Mouse (Mus musculus) forebrain, embryonic 10.5 days (tissue): Measurements from ENCODE around the gene Hoxa7. TPM values are rescaled to one million over a fixed set of nuclear protein-coding genes. Genes with fewer than 3 reads are reported as not detected.

ENCODE experiments used
- DNase-seq: peaks from one replicate; pipeline ENCODE4 v3.0.0-alpha.2; 2017; ENCODE audit warnings: low spot score; ENCODE audit errors: extremely low spot score
- H3K27ac ChIP-seq: fragments of 300-500 bp; sonication (generic); 2 replicates; pipeline ENCODE4 v1.5.1; 2016; ENCODE audit warnings: mild to moderate bottlenecking
- H3K27me3 ChIP-seq: fragments of 300-500 bp; sonication (generic); 2 replicates; pipeline ENCODE4 v1.6.1; 2016; ENCODE audit warnings: mild to moderate bottlenecking; ENCODE audit not compliant: poor library complexity, severe bottlenecking
- H3K36me3 ChIP-seq: fragments of 300-500 bp; sonication (generic); replicated peaks from 2 replicates; pipeline ENCODE4 v1.6.1; 2016; ENCODE audit warnings: mild to moderate bottlenecking, moderate library complexity
- H3K4me1 ChIP-seq: fragments of 300-500 bp; sonication (generic); 2 replicates; pipeline ENCODE4 v1.6.1; 2016
- H3K4me3 ChIP-seq: fragments of 300-500 bp; sonication (generic); 2 replicates; pipeline ENCODE4 v1.5.1; 2016; ENCODE audit warnings: mild to moderate bottlenecking, moderate library complexity
- H3K9me3 ChIP-seq: fragments of 300-500 bp; sonication (generic); 2 replicates; pipeline ENCODE4 v1.6.1; 2016; ENCODE audit warnings: mild to moderate bottlenecking, moderate library complexity
- WGBS: fragments of 180-500 bp; shearing (Covaris S2); methylation state at CpG from one replicate; pipeline ENCODE4 v1.1.7; 2016; 5-methylcytosine and 5-hydroxymethylcytosine counted together
- polyA plus RNA-seq: library from polyadenylated mRNA; unstranded; fragments of >200 nt; fragmentation: Nextera tagmentation; extraction: Ambion mirVana; gene quantifications from 2 replicates; pipeline ENCODE4 v1.2.1, GENCODE M21; 2016

Hoxa7 gene
- polyA plus RNA-seq, 1 experiment from 2014 or later, result not detected

GRCm38 (mm10) chr6:52262463-52263320 is 41.0 kb upstream of the Hoxa7 start:
- Histone ChIP-seq H3K27me3 (peaks cover 100% of the 10 kb centered on the region), H3K27ac (no peak overlapping the region), H3K4me3 (no peak overlapping the region), H3K9me3 (no peaks in the 10 kb centered on the region), H3K36me3 (no peaks in the 10 kb centered on the region), H3K4me1 (peaks cover 11% of the 10 kb centered on the region)
- WGBS, result 3% methylated on average over 24 of the region's 24 CpGs
- no peak for DNase-seq

- H3K27ac ChIP-seq, result no peak overlapping the region
- peaks cover 11% of the 10 kb centered on the region for H3K4me1 ChIP-seq
- peaks cover 100% of the 10 kb centered on the region for H3K27me3 ChIP-seq
- H3K36me3 ChIP-seq, result no peaks in the 10 kb centered on the region
- no peaks in the 10 kb centered on the region for H3K9me3 ChIP-seq
- peak; percentile 48 for DNase-seq
- 3% methylated on average over 9 of the region's 9 CpGs for WGBS
- no peak overlapping the region for H3K4me3 ChIP-seq
Observed at GRCm38 (mm10) chr6:52261751-52262462, 40.3 kb upstream of the Hoxa7 start.

GRCm38 (mm10) chr6:52260654-52261575 is 39.3 kb upstream of the Hoxa7 start, which contains the start of gene Hoxa13:
Hoxa13 (minus strand) TSS chr6:52260880.
- H3K27ac ChIP-seq, result no peak within 1 kb of the TSS
- H3K4me3 ChIP-seq, result peak within 1 kb of the TSS; percentile 44
- under 1% methylated on average over 45 of the region's 72 CpGs for WGBS

DNA sequence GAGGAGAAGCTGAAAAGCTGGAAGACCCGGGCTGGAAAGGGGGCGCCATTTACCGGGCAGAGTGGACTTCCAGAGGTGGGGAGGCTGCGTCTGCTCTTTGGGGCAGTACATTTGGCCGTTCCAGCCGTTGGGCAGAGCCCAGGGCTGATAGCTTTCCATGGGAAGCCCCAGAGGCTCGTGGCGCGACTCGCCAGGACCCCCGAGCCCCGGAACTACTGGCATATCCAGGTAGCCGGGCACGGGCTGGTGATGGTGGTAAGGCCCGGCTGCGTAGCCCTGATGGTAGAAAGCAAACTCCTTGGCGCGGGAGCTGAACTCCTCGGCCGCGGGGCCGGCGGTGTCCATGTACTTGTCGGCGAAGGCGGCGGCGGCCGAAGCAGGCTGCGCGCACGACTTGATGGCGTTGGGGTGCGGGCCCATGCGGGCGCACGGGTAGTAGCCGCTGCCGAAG is 38.2 kb upstream of the Hoxa7 start:
- Histone ChIP-seq H3K4me3 (peak overlapping the region; percentile 23), H3K27me3 (peaks cover 100% of the 10 kb centered on the region), H3K36me3 (no peaks in the 10 kb centered on the region), H3K4me1 (peaks cover 11% of the 10 kb centered on the region), H3K9me3 (no peaks in the 10 kb centered on the region), H3K27ac (no peak overlapping the region)
- WGBS, result under 1% methylated on average over 39 of the region's 39 CpGs
- peak; percentile 61 for DNase-seq

More at GRCm38 (mm10) chr6:52260654-52261575, 39.3 kb upstream of the Hoxa7 start, which contains the start of gene Hoxa13:
- Histone ChIP-seq H3K27me3 (peaks cover 100% of the 10 kb centered on the region), H3K36me3 (no peaks in the 10 kb centered on the region), H3K4me1 (peaks cover 11% of the 10 kb centered on the region), H3K9me3 (no peaks in the 10 kb centered on the region)
- DNase-seq, result peak; percentile 57

DNA sequence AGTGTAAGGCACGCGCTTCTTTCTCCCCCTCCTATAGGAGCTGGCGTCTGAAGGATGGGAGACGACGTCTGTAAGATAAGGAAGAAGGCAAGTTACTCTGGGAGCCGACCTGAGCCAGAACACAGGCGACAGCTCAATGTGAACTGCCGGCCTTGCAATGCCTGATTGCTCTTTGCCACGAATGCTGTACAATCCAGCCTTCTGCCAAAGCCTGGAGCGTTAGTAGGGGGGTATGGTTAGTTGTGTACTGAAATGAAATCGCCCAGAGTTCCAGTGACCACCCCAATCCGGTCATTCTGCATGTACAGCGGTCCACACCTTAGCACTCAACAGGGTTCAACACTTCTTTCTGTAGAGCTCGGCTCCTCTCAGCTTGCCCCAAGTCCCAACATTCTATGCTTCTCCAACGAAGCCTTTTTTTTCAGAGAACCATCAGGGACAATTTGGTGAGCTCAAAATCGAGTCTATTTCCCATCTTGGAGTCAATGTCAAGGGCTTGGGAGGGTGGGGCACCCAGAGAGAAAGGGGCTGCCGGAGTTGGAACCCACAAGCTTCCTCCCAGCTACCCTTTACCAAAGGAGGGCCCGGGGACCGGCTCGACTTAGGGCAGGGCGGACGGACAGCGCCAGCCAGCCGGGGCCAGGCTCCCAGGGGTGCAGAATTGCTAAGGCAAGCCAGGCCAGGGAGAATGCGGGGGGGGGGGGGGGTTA is 37.6 kb upstream of the Hoxa7 start:
- H3K4me3 ChIP-seq, result no peak overlapping the region
- peaks cover 11% of the 10 kb centered on the region for H3K4me1 ChIP-seq
- peak; percentile 58 for DNase-seq
- H3K27me3 ChIP-seq, result peaks cover 100% of the 10 kb centered on the region
- no peaks in the 10 kb centered on the region for H3K36me3 ChIP-seq
- no peaks in the 10 kb centered on the region for H3K9me3 ChIP-seq
- H3K27ac ChIP-seq, result no peak overlapping the region
- WGBS, result 1% methylated on average over 25 of the region's 25 CpGs

- H3K4me1 ChIP-seq, result peaks cover 16% of the 10 kb centered on the region
- no peak overlapping the region for H3K4me3 ChIP-seq
- no peaks in the 10 kb centered on the region for H3K9me3 ChIP-seq
- H3K27ac ChIP-seq, result no peak overlapping the region
- H3K36me3 ChIP-seq, result no peaks in the 10 kb centered on the region
- 0% methylated on average over 6 of the region's 6 CpGs for WGBS
- peaks cover 100% of the 10 kb centered on the region for H3K27me3 ChIP-seq
- DNase-seq, result peak; percentile 75
Observed at GRCm38 (mm10) chr6:52256956-52257355, 35.3 kb upstream of the Hoxa7 start.

GRCm38 (mm10) chr6:52253511-52254500 is 32.2 kb upstream of the Hoxa7 start:
- H3K27me3 ChIP-seq, result peaks cover 100% of the 10 kb centered on the region
- peaks cover 5% of the 10 kb centered on the region for H3K4me1 ChIP-seq
- DNase-seq, result no peak
- under 1% methylated on average over 59 of the region's 59 CpGs for WGBS
- no peaks in the 10 kb centered on the region for H3K9me3 ChIP-seq
- H3K4me3 ChIP-seq, result 0 out of 2 replicates have a peak overlapping the region, but pooled peaks have one; percentile 11
- H3K27ac ChIP-seq, result no peak overlapping the region
- no peaks in the 10 kb centered on the region for H3K36me3 ChIP-seq

DNA sequence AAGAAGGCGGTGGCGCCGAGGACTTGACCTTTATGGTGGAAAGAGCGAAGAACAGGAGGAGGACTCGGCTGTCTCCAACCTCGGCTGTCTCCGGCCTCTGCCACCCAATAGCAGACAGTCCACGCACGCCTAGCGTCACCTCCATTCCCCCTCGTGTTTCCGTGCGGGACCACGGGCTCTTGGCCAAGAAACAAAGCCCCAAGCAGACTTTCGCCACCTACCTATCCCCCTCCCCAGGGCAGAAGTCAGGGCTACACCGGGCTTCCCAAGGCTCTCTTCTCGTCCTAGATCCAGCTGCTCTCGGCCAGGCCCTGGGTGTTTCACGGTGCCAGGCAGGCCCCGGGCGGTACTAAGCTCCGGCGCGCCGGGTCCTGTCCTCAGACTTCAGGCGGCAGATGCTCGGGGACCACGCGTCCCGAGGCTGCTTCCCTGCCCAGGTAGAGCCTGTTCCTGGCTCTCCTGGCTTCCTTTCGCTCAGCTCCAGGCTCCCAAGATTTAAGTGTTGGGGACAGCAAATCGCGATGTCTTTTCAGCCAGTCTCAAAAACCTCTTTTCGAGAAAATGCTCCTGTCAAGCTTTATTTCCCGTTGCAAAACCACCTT is 31.2 kb upstream of the Hoxa7 start:
- Histone ChIP-seq H3K36me3 (no peaks in the 10 kb centered on the region), H3K9me3 (no peaks in the 10 kb centered on the region), H3K4me3 (no peak overlapping the region), H3K27ac (no peak overlapping the region), H3K27me3 (peaks cover 100% of the 10 kb centered on the region), H3K4me1 (peaks cover 5% of the 10 kb centered on the region)
- DNase-seq, result no peak
- WGBS, result under 1% methylated on average over 35 of the region's 35 CpGs

- DNase-seq, result no peak
Observed at GRCm38 (mm10) chr6:52252016-52252774, 30.5 kb upstream of the Hoxa7 start.

DNA sequence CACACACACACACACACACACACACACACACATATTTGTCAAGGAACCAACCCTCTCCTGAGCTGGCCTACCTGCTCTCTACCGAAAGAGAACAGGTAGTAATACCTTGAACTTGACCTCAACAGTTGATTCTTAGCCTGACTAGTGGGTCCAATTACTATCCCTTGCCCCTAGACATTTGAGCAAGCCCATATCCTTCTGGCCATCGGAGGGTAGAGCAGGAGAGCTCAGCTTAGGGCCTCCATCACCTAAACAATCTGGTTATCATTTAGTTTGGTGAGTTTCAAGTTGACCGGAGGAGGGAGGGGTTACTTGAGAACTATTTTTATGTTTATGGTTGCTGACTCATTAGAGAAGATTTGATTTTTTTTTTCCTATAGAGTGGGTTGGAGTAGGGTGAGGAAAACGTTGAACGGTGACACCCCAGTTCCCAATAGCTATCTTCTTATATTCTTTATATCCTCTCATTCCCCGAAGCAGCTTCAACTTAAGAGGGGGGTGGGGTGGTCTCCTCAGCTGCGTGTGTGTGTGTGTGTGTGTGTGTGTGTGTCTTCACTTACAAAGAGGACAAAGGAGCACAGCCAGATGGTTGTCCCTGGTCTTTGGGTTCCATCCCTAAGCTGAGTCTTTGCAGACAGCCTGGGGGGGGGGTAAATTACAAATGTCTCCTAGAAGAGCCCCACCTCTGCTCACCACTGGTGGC is 29.7 kb upstream of the Hoxa7 start:
- Histone ChIP-seq H3K27ac (no peak overlapping the region), H3K4me1 (peaks cover 5% of the 10 kb centered on the region), H3K9me3 (no peaks in the 10 kb centered on the region), H3K4me3 (no peak overlapping the region), H3K36me3 (no peaks in the 10 kb centered on the region), H3K27me3 (peaks cover 100% of the 10 kb centered on the region)
- no peak for DNase-seq
- 8% methylated on average over 7 of the region's 7 CpGs for WGBS

More at GRCm38 (mm10) chr6:52252016-52252774, 30.5 kb upstream of the Hoxa7 start:
- no peak overlapping the region for H3K27ac ChIP-seq
- peaks cover 100% of the 10 kb centered on the region for H3K27me3 ChIP-seq
- no peak overlapping the region for H3K4me3 ChIP-seq
- WGBS, result under 1% methylated on average over 24 of the region's 24 CpGs
- peaks cover 5% of the 10 kb centered on the region for H3K4me1 ChIP-seq
- no peaks in the 10 kb centered on the region for H3K9me3 ChIP-seq
- H3K36me3 ChIP-seq, result no peaks in the 10 kb centered on the region
